Mouse (Mus musculus) MEL (cell line): ENCODE measurements at regions not wholly inside any gene's neighbourhood (a gene's known extent, or its start where the extent isn't known, plus 50 kb on each side); places are given as distances from the start of the nearest gene placed in this dataset.

Source experiments
- DNase-seq: peaks from one replicate; pipeline ENCODE4 v3.0.0; 2011; ENCODE audit warnings: low read depth, low spot score
- H3K27ac ChIP-seq: 2 replicates; pipeline ENCODE4 v1.5.1; 2012; ENCODE audit warnings: low read depth, mild to moderate bottlenecking, control low read depth, low read length, moderate library complexity; ENCODE audit not compliant: control insufficient read depth
- H3K27me3 ChIP-seq, 2 experiments: fragments of 150-350 bp in 1 of 2; sonication (generic) in 1 of 2; 2 replicates each; pipeline ENCODE4 v1.6.1; 2012; ENCODE audit warnings: low read length in 2 of 2, mild to moderate bottlenecking in 2 of 2, improper control_type of control experiment in 1 of 2, moderate library complexity in 1 of 2; ENCODE audit not compliant: insufficient read depth in 2 of 2, control insufficient read depth in 1 of 2
- H3K36me3 ChIP-seq, 2 experiments: 2 replicates each; pipeline ENCODE4 v1.6.1; 2012 to 2014; ENCODE audit warnings: low read length in 2 of 2, improper control_type of control experiment in 1 of 2, inconsistent platforms in 1 of 2, mild to moderate bottlenecking in 1 of 2; ENCODE audit not compliant: insufficient read depth in 2 of 2, control insufficient read depth in 1 of 2
- H3K4me1 ChIP-seq, 2 experiments: fragments of 150-350 bp in 1 of 2; sonication (generic) in 1 of 2; 2 replicates each; pipeline ENCODE4 v1.6.1; 2012; ENCODE audit warnings: low read length in 2 of 2, improper control_type of control experiment in 1 of 2, mild to moderate bottlenecking in 1 of 2; ENCODE audit not compliant: insufficient read depth in 2 of 2, control insufficient read depth in 1 of 2
- H3K4me3 ChIP-seq, 2 experiments: fragments of 150-350 bp in 1 of 2; sonication (generic) in 1 of 2; 2 replicates each; pipeline ENCODE4 v1.5.1; 2012; ENCODE audit warnings: low read depth in 2 of 2, low read length in 2 of 2, mild to moderate bottlenecking in 2 of 2, moderate library complexity in 2 of 2, control low read depth in 1 of 2, improper control_type of control experiment in 1 of 2; ENCODE audit not compliant: control insufficient read depth in 1 of 2, insufficient read depth in 1 of 2
- H3K79me2 ChIP-seq: 2 replicates; pipeline ENCODE4 v1.6.1; 2012; ENCODE audit warnings: mild to moderate bottlenecking, low read length, moderate library complexity; ENCODE audit not compliant: control insufficient read depth, poor library complexity, insufficient read depth
- H3K9ac ChIP-seq: 2 replicates; pipeline ENCODE4 v1.6.1; 2012; ENCODE audit warnings: low read depth, mild to moderate bottlenecking, control low read depth, low read length, moderate library complexity; ENCODE audit not compliant: control insufficient read depth, poor library complexity, severe bottlenecking
- H3K9me3 ChIP-seq: fragments of 150-350 bp; sonication (generic); replicated peaks from 2 replicates; pipeline ENCODE4 v1.6.1; 2012; ENCODE audit warnings: mild to moderate bottlenecking, low read length, improper control_type of control experiment, moderate library complexity; ENCODE audit not compliant: insufficient read depth
- BHLHE40 ChIP-seq: IDR thresholded peaks from 2 replicates; pipeline ENCODE4 v1.6.1; 2012; ENCODE audit warnings: low read depth, mild to moderate bottlenecking, inconsistent platforms, low read length, improper control_type of control experiment, borderline replicate concordance
- CHD1 ChIP-seq: IDR thresholded peaks from 2 replicates; pipeline ENCODE4 v1.6.1; 2012; ENCODE audit warnings: low read depth, mild to moderate bottlenecking, inconsistent platforms, low read length, improper control_type of control experiment
- CTCF ChIP-seq, 3 experiments: IDR thresholded peaks in 2 of 3; conservative IDR thresholded peaks in 1 of 3; 2 replicates each; pipeline ENCODE4 v1.5.1; 2011 to 2012; ENCODE audit warnings: low read length in 3 of 3, low read depth in 2 of 3, mild to moderate bottlenecking in 2 of 3, improper control_type of control experiment in 1 of 3, inconsistent platforms in 1 of 3, mixed read lengths in 1 of 3, moderate library complexity in 1 of 3; ENCODE audit not compliant: control insufficient read depth in 1 of 3, insufficient read depth in 1 of 3, poor library complexity in 1 of 3, severe bottlenecking in 1 of 3
- E2F4 ChIP-seq: IDR thresholded peaks from 2 replicates; pipeline ENCODE4 v1.6.1; 2011; ENCODE audit warnings: low read depth, low read length, improper control_type of control experiment, borderline replicate concordance
- ELF1 ChIP-seq: IDR thresholded peaks from 2 replicates; pipeline ENCODE4 v1.6.1; 2014; ENCODE audit warnings: low read depth, mild to moderate bottlenecking, inconsistent platforms, low read length, improper control_type of control experiment, moderate library complexity
- EP300 ChIP-seq, 2 experiments: IDR thresholded peaks; 2 replicates each; pipeline ENCODE4 v1.6.1; 2011; ENCODE audit warnings: improper control_type of control experiment in 2 of 2, low read length in 2 of 2, low read depth in 1 of 2, mild to moderate bottlenecking in 1 of 2
- ETS1 ChIP-seq: IDR thresholded peaks from 2 replicates; pipeline ENCODE4 v1.6.1; 2012; ENCODE audit warnings: low read depth, mild to moderate bottlenecking, inconsistent platforms, low read length, improper control_type of control experiment, moderate library complexity
- GATA1 ChIP-seq: IDR thresholded peaks from 2 replicates; pipeline ENCODE4 v1.6.1; 2011; ENCODE audit warnings: low read depth, low read length, improper control_type of control experiment
- HCFC1 ChIP-seq: IDR thresholded peaks from 2 replicates; pipeline ENCODE4 v1.6.1; 2012; ENCODE audit warnings: low read depth, mild to moderate bottlenecking, inconsistent platforms, low read length, improper control_type of control experiment, moderate library complexity
- KAT2A ChIP-seq: conservative IDR thresholded peaks from 2 replicates; pipeline ENCODE4 v1.6.1; 2012; ENCODE audit warnings: low read depth, low read length, improper control_type of control experiment, inconsistent platforms
- MAFK ChIP-seq: IDR thresholded peaks from 2 replicates; pipeline ENCODE4 v1.6.1; 2011; ENCODE audit warnings: low read depth, mild to moderate bottlenecking, low read length, improper control_type of control experiment, borderline replicate concordance
- MAX ChIP-seq: IDR thresholded peaks from 2 replicates; pipeline ENCODE4 v1.6.1; 2011; ENCODE audit warnings: low read length, improper control_type of control experiment
- MEF2A ChIP-seq: IDR thresholded peaks from 2 replicates; pipeline ENCODE4 v1.6.1; 2014; ENCODE audit warnings: low read depth, mild to moderate bottlenecking, inconsistent platforms, low read length, improper control_type of control experiment; ENCODE audit not compliant: poor library complexity, insufficient replicate concordance, severe bottlenecking; ENCODE audit errors: extremely low read depth
- MXI1 ChIP-seq: IDR thresholded peaks from 2 replicates; pipeline ENCODE4 v1.6.1; 2011; ENCODE audit warnings: mild to moderate bottlenecking, low read depth, low read length, improper control_type of control experiment
- MYB ChIP-seq: IDR thresholded peaks from 2 replicates; pipeline ENCODE4 v1.6.1; 2011; ENCODE audit warnings: mild to moderate bottlenecking, low read depth, low read length, improper control_type of control experiment
- MYC ChIP-seq: IDR thresholded peaks from 2 replicates; pipeline ENCODE4 v1.6.1; 2011; ENCODE audit warnings: low read depth, mild to moderate bottlenecking, low read length, improper control_type of control experiment, moderate library complexity
- NELFE ChIP-seq: IDR thresholded peaks from 2 replicates; pipeline ENCODE4 v1.6.1; 2011; ENCODE audit warnings: low read depth, low read length, improper control_type of control experiment
- NRF1 ChIP-seq: IDR thresholded peaks from 2 replicates; pipeline ENCODE4 v1.6.1; 2014; ENCODE audit warnings: low read depth, mild to moderate bottlenecking, inconsistent platforms, low read length, improper control_type of control experiment, moderate library complexity; ENCODE audit not compliant: poor library complexity, insufficient read depth, severe bottlenecking
- POLR2A ChIP-seq, 2 experiments: IDR thresholded peaks; 2 replicates each; pipeline ENCODE4 v1.6.1; 2011 to 2012; ENCODE audit warnings: low read length in 2 of 2, mild to moderate bottlenecking in 2 of 2, control low read depth in 1 of 2, improper control_type of control experiment in 1 of 2, low read depth in 1 of 2, moderate library complexity in 1 of 2; ENCODE audit not compliant: control insufficient read depth in 1 of 2, insufficient read depth in 1 of 2, poor library complexity in 1 of 2
- POLR2AphosphoS5 ChIP-seq: IDR thresholded peaks from 2 replicates; pipeline ENCODE4 v1.6.1; 2012; ENCODE audit warnings: low read depth, borderline replicate concordance, mild to moderate bottlenecking, inconsistent platforms, low read length, moderate library complexity, mixed read lengths
- RAD21 ChIP-seq: IDR thresholded peaks from 2 replicates; pipeline ENCODE4 v1.6.1; 2011; ENCODE audit warnings: mild to moderate bottlenecking, low read depth, low read length, improper control_type of control experiment
- RCOR1 ChIP-seq: IDR thresholded peaks from 2 replicates; pipeline ENCODE4 v1.6.1; 2012; ENCODE audit warnings: low read depth, mild to moderate bottlenecking, inconsistent platforms, low read length, improper control_type of control experiment
- SIN3A ChIP-seq: IDR thresholded peaks from 2 replicates; pipeline ENCODE4 v1.6.1; 2012; ENCODE audit warnings: low read length, improper control_type of control experiment, inconsistent platforms
- SMC3 ChIP-seq: IDR thresholded peaks from 2 replicates; pipeline ENCODE4 v1.6.1; 2011; ENCODE audit warnings: low read depth, low read length, improper control_type of control experiment
- TAL1 ChIP-seq: IDR thresholded peaks from 2 replicates; pipeline ENCODE4 v1.6.1; 2012; ENCODE audit warnings: mild to moderate bottlenecking, inconsistent platforms, low read length, moderate library complexity, mixed read lengths
- TCF12 ChIP-seq: IDR thresholded peaks from 2 replicates; pipeline ENCODE4 v1.6.1; 2014; ENCODE audit warnings: low read depth, mild to moderate bottlenecking, inconsistent platforms, low read length, improper control_type of control experiment, moderate library complexity
- USF1 ChIP-seq: IDR thresholded peaks from 2 replicates; pipeline ENCODE4 v1.6.1; 2014; ENCODE audit warnings: low read depth, mild to moderate bottlenecking, inconsistent platforms, low read length, improper control_type of control experiment, moderate library complexity
- USF2 ChIP-seq, 2 experiments: IDR thresholded peaks; 2 replicates each; pipeline ENCODE4 v1.6.1; 2011 to 2012; ENCODE audit warnings: improper control_type of control experiment in 2 of 2, low read length in 2 of 2, borderline replicate concordance in 1 of 2, inconsistent platforms in 1 of 2, low read depth in 1 of 2, mild to moderate bottlenecking in 1 of 2; ENCODE audit not compliant: insufficient read depth in 1 of 2
- ZC3H11A ChIP-seq: IDR thresholded peaks from 2 replicates; pipeline ENCODE4 v1.6.1; 2012; ENCODE audit warnings: low read depth, mild to moderate bottlenecking, inconsistent platforms, low read length, improper control_type of control experiment
- ZKSCAN1 ChIP-seq: IDR thresholded peaks from 2 replicates; pipeline ENCODE4 v1.6.1; 2012; ENCODE audit warnings: low read depth, mild to moderate bottlenecking, inconsistent platforms, low read length, improper control_type of control experiment, moderate library complexity
- ZNF384 ChIP-seq: IDR thresholded peaks from 2 replicates; pipeline ENCODE4 v1.6.1; 2012; ENCODE audit warnings: low read depth, mild to moderate bottlenecking, inconsistent platforms, low read length, improper control_type of control experiment

DNA sequence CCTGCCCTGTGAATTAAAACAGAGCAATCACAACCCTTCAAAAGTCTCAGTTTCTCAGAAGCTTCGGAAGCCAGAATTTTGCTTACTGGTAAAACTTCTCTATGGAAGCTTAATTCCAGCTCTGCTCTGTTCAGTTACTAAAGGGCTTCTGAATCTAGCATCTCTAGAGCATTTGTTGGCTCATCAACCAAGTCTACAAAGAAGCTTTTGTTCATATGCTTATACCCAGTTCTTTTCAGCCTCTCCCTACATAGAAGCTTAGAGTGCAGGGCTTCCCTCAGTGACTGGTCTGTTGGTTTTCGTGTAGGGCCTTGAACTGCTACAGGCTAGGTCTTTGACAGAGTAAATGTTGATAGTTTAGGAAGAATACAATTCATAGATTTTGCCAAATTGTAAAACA is 78.0 kb downstream of the Rnd3 start:
- TF ChIP-seq GATA1 (no peak), MEF2A (no peak), MYB (no peak), HCFC1 (no peak), SIN3A (no peak), NELFE (no peak), MYC (no peak), CHD1 (no peak), TCF12 (no peak), POLR2A (IDR thresholded peaks at IDR 0.05; ENCODE audit: control insufficient read depth in 1 of 2, insufficient read depth in 1 of 2, low read depth in 1 of 2, low read length in 2 of 2, poor library complexity in 1 of 2) (no peak), USF2 (IDR thresholded peaks at IDR 0.05; ENCODE audit: borderline replicate concordance in 1 of 2, insufficient read depth in 1 of 2, low read depth in 1 of 2, low read length in 2 of 2) (no peak), POLR2AphosphoS5 (no peak), MXI1 (no peak), SMC3 (no peak), CTCF (IDR thresholded peaks at IDR 0.05 in 2 of 3, conservative IDR thresholded peaks at IDR 0.05 in 1 of 3; ENCODE audit: control insufficient read depth in 1 of 3, insufficient read depth in 1 of 3, low read depth in 2 of 3, low read length in 3 of 3, poor library complexity in 1 of 3, severe bottlenecking in 1 of 3) (no peak), RAD21 (no peak)
- DNase-seq = no peak

GRCm38 (mm10) chr2:51066423-51066831 is 82.5 kb downstream of the Rnd3 start:
- no peak for DNase-seq
- TF ChIP-seq ELF1 = no peak
- TF ChIP-seq ZC3H11A = no peak
- TF ChIP-seq MXI1 = no peak
- TF ChIP-seq MAFK = no peak
- TF ChIP-seq MYB = no peak
- no peak for TF ChIP-seq KAT2A
- TF ChIP-seq EP300 (IDR thresholded peaks at IDR 0.05; ENCODE audit: low read depth in 1 of 2, low read length in 2 of 2) = no peak
- TF ChIP-seq TCF12 = no peak
- TF ChIP-seq RCOR1 = no peak
- TF ChIP-seq TAL1 = no peak
- TF ChIP-seq NRF1 = no peak
- TF ChIP-seq MEF2A = no peak
- TF ChIP-seq BHLHE40 = no peak
- no peak for TF ChIP-seq ZNF384
- TF ChIP-seq MAX = no peak
- no peak for TF ChIP-seq ETS1
- no peak for TF ChIP-seq ZKSCAN1
- TF ChIP-seq USF1 = no peak
- no peak for TF ChIP-seq E2F4
- Histone ChIP-seq H3K4me3 (no peak overlapping the region), H3K4me1 (no peaks in the 10 kb centered on the region), H3K9ac (no peak overlapping the region), H3K79me2 (no peaks in the 10 kb centered on the region), H3K36me3 (no peaks in the 10 kb centered on the region), H3K27ac (no peak overlapping the region), H3K27me3 (no peaks in the 10 kb centered on the region), H3K9me3 (no peaks in the 10 kb centered on the region)

More for the DNA sequence above, 78.0 kb downstream of the Rnd3 start:
- Histone ChIP-seq H3K4me3 (no peak overlapping the region), H3K36me3 (no peaks in the 10 kb centered on the region), H3K27ac (no peak overlapping the region), H3K9me3 (no peaks in the 10 kb centered on the region), H3K9ac (no peak overlapping the region), H3K79me2 (no peaks in the 10 kb centered on the region), H3K27me3 (no peaks in the 10 kb centered on the region), H3K4me1 (no peaks in the 10 kb centered on the region)
